Mouse (Mus musculus) telencephalon, adult 2 months (tissue): Measurements from ENCODE around the gene Slc29a4.
A peak's percentile ranks its signal among the peaks of the same experiment; 100 is the strongest.

Experiments
- DNase-seq: peaks from one replicate; pipeline ENCODE4 v3.0.0-alpha.2; 2011; ENCODE audit warnings: low read depth, low spot score

Slc29a4 gene

GRCm38 (mm10) chr5:142696258-142696657 lies 3.9 kb downstream of the Slc29a4 start:
- DNase-seq: no peak

- DNase-seq: peak; percentile 87
These were observed 4.6 kb downstream of the Slc29a4 start for GRCm38 (mm10) chr5:142696865-142697264.

GRCm38 (mm10) chr5:142697742-142698141 lies 5.4 kb downstream of the Slc29a4 start:
- no peak for DNase-seq

- no peak for DNase-seq
These were observed 8.7 kb downstream of the Slc29a4 start for GRCm38 (mm10) chr5:142700842-142701589.

GRCm38 (mm10) chr5:142701651-142702510 lies 9.6 kb downstream of the Slc29a4 start:
- DNase-seq: no peak

DNA sequence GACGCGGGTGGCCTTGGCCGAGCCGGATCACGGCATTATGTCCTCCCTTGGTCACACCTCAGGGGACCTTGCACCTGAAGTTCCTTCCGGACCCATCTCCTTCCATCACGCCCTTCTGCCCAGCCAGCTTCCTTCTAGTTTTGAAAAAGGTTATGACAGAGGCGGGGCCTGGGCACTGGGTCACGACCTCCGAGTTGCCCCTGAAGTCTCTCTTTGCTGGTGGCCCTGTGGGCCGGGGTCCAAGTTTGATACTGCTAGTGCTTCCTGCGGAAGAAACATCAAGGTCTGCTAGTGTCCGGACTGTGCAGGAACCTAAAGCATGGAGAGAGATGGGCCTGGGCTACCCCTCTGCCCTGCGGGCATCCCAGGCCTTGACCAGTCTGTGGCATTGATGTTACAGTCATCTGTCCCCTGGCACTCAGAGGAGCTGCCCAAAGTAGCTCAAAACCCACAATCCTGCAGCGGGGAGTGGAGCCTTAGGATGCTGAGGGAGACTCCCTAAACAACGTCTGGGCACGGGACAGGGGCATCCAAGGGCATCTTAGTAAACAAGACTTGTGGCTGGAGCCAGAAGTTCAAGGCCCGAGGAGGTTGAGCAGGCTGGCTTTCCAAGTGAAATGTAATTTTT lies 10.3 kb downstream of the Slc29a4 start:
- no peak for DNase-seq

- no peak for DNase-seq
These were observed 11.3 kb downstream of the Slc29a4 start for GRCm38 (mm10) chr5:142703569-142703968.

GRCm38 (mm10) chr5:142707709-142708108 lies 15.4 kb downstream of the Slc29a4 start:
- DNase-seq: no peak

DNA sequence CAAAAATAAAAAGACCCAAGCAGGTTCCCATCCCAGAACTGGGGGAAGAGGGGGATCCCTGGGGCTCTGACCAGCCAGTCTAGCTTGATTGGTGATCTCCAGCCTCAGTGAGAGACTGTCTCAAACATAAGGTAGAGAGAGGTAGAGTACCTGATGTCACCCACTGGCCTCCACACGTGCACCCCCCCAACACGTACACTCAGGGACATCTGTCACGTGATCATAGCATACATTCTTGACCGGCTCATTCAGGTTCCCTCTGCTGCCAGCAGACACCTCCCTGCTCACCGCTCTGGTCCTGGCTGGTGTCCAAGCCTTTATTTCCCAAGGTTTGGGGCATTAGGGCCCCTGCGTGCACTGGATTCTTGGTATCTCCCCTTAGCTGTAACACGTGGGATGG lies 17.1 kb downstream of the Slc29a4 start:
- no peak for DNase-seq

- no peak for DNase-seq
These were observed 20.1 kb downstream of the Slc29a4 start for GRCm38 (mm10) chr5:142712373-142712772.

DNA sequence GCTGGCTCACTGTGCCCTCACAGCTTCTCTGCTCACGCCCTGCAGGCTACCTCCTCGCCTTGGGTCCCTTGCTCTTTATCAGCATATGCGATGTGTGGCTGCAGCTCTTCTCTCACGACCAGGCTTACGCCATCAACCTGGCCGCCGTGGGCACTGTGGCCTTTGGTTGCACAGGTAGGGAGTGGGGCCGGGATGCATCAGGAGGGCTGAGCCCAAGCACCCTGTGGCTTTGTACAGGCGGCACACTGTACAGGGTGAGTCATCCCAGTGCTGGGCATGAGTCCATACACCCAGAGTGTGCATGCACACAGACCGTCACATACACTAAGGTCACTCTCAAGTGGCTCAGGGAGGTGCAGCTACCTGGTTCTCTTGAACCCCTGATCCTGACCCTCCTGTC lies 21.7 kb downstream of the Slc29a4 start:
- DNase-seq: no peak

DNA sequence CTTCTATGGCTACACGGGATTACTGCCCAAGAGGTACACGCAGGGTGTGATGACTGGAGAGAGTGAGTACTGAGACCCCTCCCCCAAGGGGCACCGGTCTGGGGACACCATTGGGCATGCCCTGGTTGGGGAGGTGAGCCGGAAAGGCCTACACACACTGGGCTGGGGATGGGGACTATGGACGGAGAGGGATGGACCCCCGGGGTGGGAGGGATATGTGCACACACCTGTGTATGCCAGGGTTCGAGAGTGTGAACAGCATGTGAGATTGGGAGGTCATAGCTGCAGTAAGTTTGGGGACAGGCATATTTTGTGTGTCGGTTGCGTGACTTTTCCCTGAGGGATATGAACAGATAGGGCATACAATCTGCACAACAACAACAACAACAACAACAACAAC lies 22.7 kb downstream of the Slc29a4 start:
- DNase-seq: no peak

DNA sequence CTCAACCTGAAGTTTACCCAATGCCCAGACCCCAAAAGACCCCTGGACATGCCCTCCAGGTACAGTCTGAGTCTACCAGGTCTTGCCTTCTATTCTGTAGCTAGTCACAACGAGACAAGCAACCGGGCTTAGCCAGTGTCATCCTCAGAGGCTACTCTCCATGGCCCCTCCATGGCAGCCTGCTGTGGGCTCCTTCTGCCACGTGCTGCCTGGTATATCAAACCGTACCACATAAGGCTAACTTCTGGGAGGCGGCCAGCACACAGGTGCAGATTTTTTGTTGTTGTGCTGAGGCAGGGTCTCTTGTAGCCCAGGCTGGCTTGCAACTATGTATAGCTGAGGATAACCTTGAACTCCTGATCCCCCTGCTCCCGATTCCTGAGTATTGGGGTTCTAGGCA lies 23.7 kb downstream of the Slc29a4 start:
- DNase-seq: no peak

DNA sequence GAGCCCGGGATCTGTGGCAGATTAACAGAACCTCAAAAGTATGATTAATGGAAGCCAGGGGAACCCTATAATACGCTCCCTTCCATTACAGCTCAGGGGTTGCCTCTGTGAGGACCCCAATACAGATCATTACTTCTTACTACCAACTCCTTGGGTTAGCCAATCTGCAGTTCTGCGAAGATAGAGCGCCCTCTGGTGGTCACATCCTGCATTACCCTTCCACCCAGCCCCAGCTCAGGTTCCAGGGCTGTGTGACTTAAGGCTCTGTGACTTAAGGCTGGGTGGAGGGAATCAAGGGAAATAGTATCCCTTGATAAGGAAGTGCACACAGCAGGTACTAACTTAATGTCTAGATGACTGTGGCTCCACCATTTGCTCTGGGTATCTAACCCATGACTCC lies 25.7 kb downstream of the Slc29a4 start:
- no peak for DNase-seq

DNA sequence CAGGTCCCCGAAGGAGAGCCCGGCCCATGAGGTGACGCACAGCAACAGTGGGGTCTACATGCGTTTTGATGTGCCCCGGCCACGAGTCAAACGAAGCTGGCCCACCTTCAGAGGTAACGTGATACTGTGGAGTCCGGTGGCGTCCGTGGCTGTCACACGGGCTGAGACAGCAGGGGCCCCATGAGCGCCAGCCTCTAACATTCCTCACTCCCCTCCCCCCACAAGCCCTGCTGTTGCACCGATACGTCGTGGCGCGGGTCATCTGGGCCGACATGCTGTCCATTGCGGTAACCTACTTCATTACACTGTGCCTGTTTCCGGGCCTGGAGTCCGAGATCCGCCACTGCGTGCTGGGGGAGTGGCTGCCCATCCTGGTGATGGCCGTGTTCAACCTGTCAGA lies 26.2 kb downstream of the Slc29a4 start:
- no peak for DNase-seq

DNA sequence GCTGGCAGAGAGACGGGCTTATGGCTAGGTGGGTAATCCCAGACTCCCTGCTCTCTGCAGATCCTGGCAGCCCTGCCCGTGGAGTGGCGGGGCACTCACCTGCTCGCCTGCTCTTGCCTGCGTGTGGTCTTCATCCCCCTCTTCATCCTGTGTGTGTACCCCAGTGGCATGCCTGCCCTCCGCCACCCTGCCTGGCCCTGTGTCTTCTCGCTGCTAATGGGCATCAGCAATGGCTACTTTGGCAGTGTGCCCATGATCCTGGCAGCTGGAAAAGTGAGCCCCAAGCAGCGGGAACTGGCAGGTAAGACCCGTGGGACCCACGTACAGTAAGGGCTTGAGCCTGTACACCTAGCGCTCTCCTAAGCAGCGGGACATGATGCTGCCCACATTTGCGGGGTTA lies 27.6 kb downstream of the Slc29a4 start:
- DNase-seq: no peak

DNA sequence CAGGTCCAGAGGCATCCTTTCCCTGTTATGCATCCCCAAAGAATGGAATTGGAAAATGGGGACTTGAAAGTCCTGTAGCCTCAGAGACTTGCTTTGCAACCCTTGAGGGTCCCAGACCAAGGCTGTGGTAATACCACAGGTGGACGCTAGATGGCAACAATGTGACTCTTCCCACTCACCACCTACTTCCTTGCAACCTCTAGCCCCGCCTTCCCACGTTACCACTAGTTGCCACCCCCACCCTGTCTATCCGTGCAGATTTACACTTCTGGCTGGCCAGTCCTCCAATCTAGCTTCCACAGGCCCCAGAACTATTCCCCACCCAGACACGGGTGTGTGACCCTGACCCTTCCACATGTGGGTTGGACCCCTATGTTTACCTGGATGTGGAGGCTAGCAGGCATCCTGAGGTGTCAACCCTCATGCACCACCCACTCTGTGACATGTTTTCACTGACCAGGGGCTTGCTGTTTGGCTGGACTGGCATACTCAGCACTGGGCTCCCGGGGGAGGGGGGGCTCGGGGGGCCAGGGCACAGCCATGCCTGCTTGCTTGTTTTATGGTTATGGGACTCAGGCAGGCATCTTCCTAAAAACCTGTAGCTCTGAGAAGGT lies 31.3 kb downstream of the Slc29a4 start:
- peak; percentile 19 for DNase-seq

- no peak for DNase-seq
These were observed 32.0 kb downstream of the Slc29a4 start for GRCm38 (mm10) chr5:142724265-142724664.

DNA sequence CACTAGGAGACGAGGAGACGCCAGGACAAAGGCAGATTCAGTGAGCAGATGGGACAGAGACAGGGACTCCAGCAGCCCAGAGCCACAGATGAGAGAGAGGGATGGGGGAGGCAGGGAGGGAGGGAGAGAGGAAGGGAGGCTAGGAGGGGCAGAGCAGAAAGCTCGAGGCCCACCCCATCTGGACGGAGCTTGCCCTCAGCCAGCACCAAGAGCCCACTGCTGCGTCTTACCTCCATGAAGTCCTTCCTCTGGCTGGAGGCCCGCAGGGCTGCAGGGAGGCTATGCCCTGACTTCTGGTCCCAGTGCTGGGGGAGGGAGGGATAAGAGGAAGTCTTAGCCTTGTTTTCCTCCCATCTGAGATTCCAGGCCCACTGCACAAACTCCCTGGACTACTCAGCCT lies 34.4 kb downstream of the Slc29a4 start:
- no peak for DNase-seq

DNA sequence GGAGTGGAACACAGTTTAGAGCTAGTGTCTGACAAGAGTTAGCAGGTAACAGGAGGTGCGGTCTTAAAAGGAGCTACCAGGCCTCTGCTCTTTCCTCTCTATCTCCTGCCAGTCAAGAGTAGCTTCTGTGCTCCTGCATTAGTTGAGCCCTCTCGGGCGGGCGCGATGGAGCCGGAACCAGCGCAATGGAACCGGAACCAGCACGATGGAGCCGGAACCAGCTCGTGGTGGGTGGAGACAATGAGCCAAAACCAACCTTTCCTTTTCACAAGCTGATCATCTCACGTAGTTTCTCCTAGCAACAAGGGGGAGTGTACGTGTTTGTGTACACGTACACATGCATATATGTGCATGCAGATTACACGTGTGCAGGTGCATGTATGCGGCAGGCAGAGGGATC lies 36.0 kb downstream of the Slc29a4 start:
- no peak for DNase-seq

DNA sequence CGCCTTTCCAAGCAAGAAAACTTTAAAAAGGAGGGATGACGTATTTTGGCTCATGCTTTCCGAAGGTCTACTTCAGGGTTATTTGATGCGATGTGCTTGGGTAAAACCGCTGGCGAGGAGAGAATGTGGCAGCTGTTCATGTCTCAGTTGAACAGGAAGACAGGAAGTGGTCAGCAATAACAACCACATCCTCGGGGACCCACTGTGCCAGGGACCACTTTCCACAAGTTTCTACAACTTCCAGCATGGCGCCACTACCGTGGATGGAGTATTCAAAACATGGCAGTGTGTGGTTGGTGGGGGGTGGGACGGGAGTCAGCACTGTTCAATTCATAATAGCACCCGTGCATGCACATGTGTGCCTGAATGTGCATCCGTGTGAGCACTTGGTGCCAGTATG lies 38.0 kb downstream of the Slc29a4 start:
- no peak for DNase-seq

- DNase-seq: no peak
These were observed 39.6 kb downstream of the Slc29a4 start for GRCm38 (mm10) chr5:142731916-142732315.
